Mouse (Mus musculus) limb, embryonic 14.5 days (tissue): ENCODE data around the gene Pgm1. TPM values are rescaled to one million over a fixed set of nuclear protein-coding genes. Genes with fewer than 3 reads are reported as not detected.

ENCODE experiments used
- ATAC-seq: fragments of 200-750 bp; cut with Nextera tagmentation; 2 replicates; pipeline ENCODE4 v1.8.0; 2017; ENCODE audit warnings: low read depth, moderate number of reproducible peaks, moderate TSS enrichment; ENCODE audit not compliant: low FRiP score
- DNase-seq: peaks from one replicate; pipeline ENCODE4 v3.0.0-alpha.2; 2015; ENCODE audit warnings: low spot score
- H3K27ac ChIP-seq: fragments of 300-500 bp; sonication (generic); replicated peaks from 2 replicates; pipeline ENCODE4 v1.5.1; 2014; ENCODE audit warnings: low read depth, mild to moderate bottlenecking, low read length, moderate library complexity, mixed read lengths
- H3K27me3 ChIP-seq: fragments of 300-500 bp; sonication (generic); 2 replicates; pipeline ENCODE4 v1.6.1; 2014; ENCODE audit warnings: low read length, mixed read lengths; ENCODE audit not compliant: control insufficient read depth, insufficient read depth
- H3K36me3 ChIP-seq: fragments of 300-500 bp; sonication (generic); 2 replicates; pipeline ENCODE4 v1.6.1; 2014; ENCODE audit warnings: mild to moderate bottlenecking, low read length, moderate library complexity, mixed read lengths; ENCODE audit not compliant: control insufficient read depth, insufficient read depth
- H3K4me1 ChIP-seq: fragments of 300-500 bp; sonication (generic); 2 replicates; pipeline ENCODE4 v1.6.1; 2014; ENCODE audit warnings: antibody characterized with exemption, low read length, mixed read lengths; ENCODE audit not compliant: control insufficient read depth, insufficient read depth
- H3K4me2 ChIP-seq: fragments of 300-500 bp; sonication (generic); replicated peaks from 2 replicates; pipeline ENCODE4 v1.6.1; 2014; ENCODE audit warnings: low read depth, mild to moderate bottlenecking, low read length, moderate library complexity; ENCODE audit not compliant: severe bottlenecking
- H3K4me3 ChIP-seq: fragments of 300-500 bp; sonication (generic); replicated peaks from 2 replicates; pipeline ENCODE4 v1.5.1; 2014; ENCODE audit warnings: low read length
- H3K9ac ChIP-seq: fragments of 300-500 bp; sonication (generic); 2 replicates; pipeline ENCODE4 v1.6.1; 2014; ENCODE audit warnings: mild to moderate bottlenecking, low read depth, low read length, moderate library complexity; ENCODE audit not compliant: severe bottlenecking
- H3K9me3 ChIP-seq: fragments of 300-500 bp; sonication (generic); 2 replicates; pipeline ENCODE4 v1.6.1; 2016; ENCODE audit warnings: low read length; ENCODE audit not compliant: control insufficient read depth
- POLR2A ChIP-seq: fragments of 200-500 bp; IDR thresholded peaks from 2 replicates; pipeline ENCODE4 v1.8.0; 2012; ENCODE audit warnings: inconsistent platforms, mild to moderate bottlenecking, moderate library complexity, borderline replicate concordance; ENCODE audit not compliant: insufficient read depth, insufficient read length; ENCODE audit errors: extremely low read depth
- WGBS: fragments of 180-500 bp; shearing (Covaris S2); extraction: QIAGEN DNeasy Blood & Tissue Kit; methylation state at CpG from one replicate; pipeline ENCODE4 v1.1.7; 2014; 5-methylcytosine and 5-hydroxymethylcytosine counted together
- polyA plus RNA-seq, 2 experiments: library from polyadenylated mRNA; depleted of rRNA in 1 of 2; stranded (reverse) in 1 of 2; unstranded in 1 of 2; fragments of >200 nt; fragmentation: Nextera tagmentation in 1 of 2; extraction: Ambion mirVana in 1 of 2; gene quantifications; 2 replicates each; pipeline versions ENCODE4 v1.2.1 to v1.2.3; 2012 to 2014

The Pgm1 gene
- polyA plus RNA-seq, 2 experiments = 39.8 to 54.6 TPM

GRCm38 (mm10) chr4:99928521-99928920 lies 693 bp upstream of the Pgm1 start:
- no peak for DNase-seq
- H3K4me3 ChIP-seq = no peak overlapping the region
- no peak overlapping the region for H3K27ac ChIP-seq
- no peak for ATAC-seq
- H3K9ac ChIP-seq = no peak overlapping the region
- no peaks in the 10 kb centered on the region for H3K9me3 ChIP-seq
- no peak overlapping the region for H3K4me2 ChIP-seq
- H3K4me1 ChIP-seq = peaks cover 14% of the 10 kb centered on the region
- H3K36me3 ChIP-seq = no peaks in the 10 kb centered on the region
- no peak for TF ChIP-seq POLR2A
- 74% methylated on average over 6 of the region's 6 CpGs for WGBS
- H3K27me3 ChIP-seq = no peaks in the 10 kb centered on the region

GRCm38 (mm10) chr4:99929613-99930517 lies 651 bp downstream of the Pgm1 start, which contains the start of gene Itgb3bp:
Gene Itgb3bp (minus strand): TSS chr4:99929813.
- peak within 1 kb of the TSS; percentile 67 for H3K4me3 ChIP-seq
- no peaks in the 10 kb centered on the region for H3K27me3 ChIP-seq
- H3K4me1 ChIP-seq = peaks cover 14% of the 10 kb centered on the region
- ATAC-seq (peak; percentile 90), DNase-seq (peak; percentile 81)
- WGBS = 1% methylated on average over 46 of the region's 57 CpGs
- peak within 1 kb of the TSS; percentile 64 for H3K9ac ChIP-seq
- H3K9me3 ChIP-seq = no peaks in the 10 kb centered on the region
- peak within 1 kb of the TSS; percentile 76 for H3K27ac ChIP-seq
- no peak for TF ChIP-seq POLR2A
- no peaks in the 10 kb centered on the region for H3K36me3 ChIP-seq
- H3K4me2 ChIP-seq = peak within 1 kb of the TSS; percentile 89

DNA sequence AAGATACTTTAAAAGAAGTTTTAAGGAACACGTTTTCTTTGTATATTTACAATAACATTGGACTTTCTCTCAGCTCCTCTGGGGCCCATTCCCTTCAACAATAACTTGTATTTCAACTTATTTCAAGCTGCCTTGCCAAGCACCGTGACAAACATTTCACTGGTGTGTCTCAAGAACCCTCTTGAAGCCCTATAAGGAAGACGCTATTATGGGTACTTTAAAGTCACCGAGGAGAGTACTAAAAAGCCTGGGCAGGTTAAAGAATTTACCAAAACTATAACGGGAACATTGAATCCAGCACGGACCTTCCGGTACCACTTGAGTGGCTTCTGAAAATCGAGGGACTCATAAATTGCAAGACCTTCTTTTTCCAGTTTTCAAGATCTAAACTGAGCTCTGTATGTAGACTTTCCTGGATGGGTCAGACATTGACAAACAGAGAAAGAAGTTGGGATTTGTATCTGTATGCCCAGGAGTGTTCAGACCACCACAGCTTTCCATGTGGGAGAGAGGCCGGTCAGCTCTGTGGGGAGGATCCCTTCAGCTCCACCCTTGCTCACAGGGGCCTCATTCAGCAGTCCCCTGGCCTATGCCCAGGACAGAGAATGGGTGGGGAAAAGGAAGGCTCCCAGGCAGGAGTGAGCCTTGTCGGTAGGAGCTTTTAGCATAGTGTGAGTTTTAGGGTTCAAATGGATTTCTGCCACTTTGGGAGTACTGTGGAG lies 1.5 kb downstream of the Pgm1 start:
- DNase-seq (no peak), ATAC-seq (no peak)
- peak overlapping the region; percentile 67 for H3K4me3 ChIP-seq
- H3K4me2 ChIP-seq = peak overlapping the region; percentile 89
- 35% methylated on average over 10 of the region's 10 CpGs for WGBS
- H3K27me3 ChIP-seq = no peaks in the 10 kb centered on the region
- TF ChIP-seq POLR2A = no peak
- peaks cover 14% of the 10 kb centered on the region for H3K4me1 ChIP-seq
- no peaks in the 10 kb centered on the region for H3K36me3 ChIP-seq
- no peaks in the 10 kb centered on the region for H3K9me3 ChIP-seq
- no peak overlapping the region for H3K27ac ChIP-seq
- no peak overlapping the region for H3K9ac ChIP-seq

DNA sequence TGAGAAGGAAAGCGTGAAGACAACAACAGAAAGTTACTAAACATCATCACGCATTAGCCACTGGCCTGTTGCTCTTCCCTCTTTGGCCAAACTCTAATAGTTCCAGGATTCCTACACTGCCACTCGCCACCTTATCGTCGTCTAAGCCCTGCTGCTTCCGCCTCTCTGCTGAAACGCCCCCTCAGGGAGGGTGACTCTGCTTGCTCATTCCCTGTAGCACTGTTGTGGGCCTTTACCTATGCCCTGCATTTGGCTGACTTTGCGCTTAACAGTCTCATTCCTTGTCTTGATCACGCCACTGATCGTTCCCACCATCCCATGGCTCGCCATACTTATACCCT lies 2.0 kb downstream of the Pgm1 start:
- 75% methylated on average over 11 of the region's 11 CpGs for WGBS
- H3K4me3 ChIP-seq = no peak overlapping the region
- no peaks in the 10 kb centered on the region for H3K27me3 ChIP-seq
- no peaks in the 10 kb centered on the region for H3K36me3 ChIP-seq
- TF ChIP-seq POLR2A = no peak
- ATAC-seq (no peak), DNase-seq (no peak)
- H3K4me2 ChIP-seq = peak overlapping the region; percentile 89; the same call in 1 of the 2 replicates
- no peaks in the 10 kb centered on the region for H3K9me3 ChIP-seq
- H3K4me1 ChIP-seq = peaks cover 14% of the 10 kb centered on the region
- H3K9ac ChIP-seq = no peak overlapping the region
- no peak overlapping the region for H3K27ac ChIP-seq

DNA sequence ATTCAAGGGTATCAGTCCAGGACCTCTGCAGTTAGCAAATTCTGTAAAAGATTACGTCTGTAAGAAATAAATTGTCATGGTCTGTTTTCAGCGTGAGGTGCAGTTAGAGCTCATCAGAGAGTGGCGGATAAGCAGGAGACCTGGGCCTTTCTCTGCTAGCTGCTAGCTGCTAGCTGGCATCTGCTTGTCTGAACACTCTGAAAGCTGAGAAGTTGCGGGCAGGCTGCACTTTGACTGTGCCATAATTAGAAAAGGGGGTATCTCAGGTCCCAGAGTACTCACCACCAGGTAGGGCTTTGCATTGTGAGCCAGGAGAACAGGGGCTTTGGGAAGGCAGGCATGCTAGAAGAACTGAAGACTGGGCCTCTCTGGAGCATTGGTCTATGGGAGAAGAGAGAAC lies 2.6 kb downstream of the Pgm1 start:
- no peak overlapping the region for H3K9ac ChIP-seq
- H3K4me3 ChIP-seq = no peak overlapping the region
- ATAC-seq (no peak), DNase-seq (no peak)
- H3K27me3 ChIP-seq = no peaks in the 10 kb centered on the region
- no peak for TF ChIP-seq POLR2A
- WGBS = 86% methylated on average over 4 of the region's 4 CpGs
- no peaks in the 10 kb centered on the region for H3K36me3 ChIP-seq
- no peak overlapping the region for H3K4me2 ChIP-seq
- H3K9me3 ChIP-seq = no peaks in the 10 kb centered on the region
- H3K27ac ChIP-seq = no peak overlapping the region
- peaks cover 14% of the 10 kb centered on the region for H3K4me1 ChIP-seq
